Mouse (Mus musculus): Measurements from ENCODE around the gene Vmn1r53. TPM values are rescaled to one million over a fixed set of nuclear protein-coding genes. Genes with fewer than 3 reads are reported as not detected.

The Vmn1r53 gene
- not detected for polyA plus RNA-seq (2017; shearing (Covaris generic))

GRCm38 (mm10) chr6:90224338-90224737 lies at the start of gene Vmn1r53:
Gene Vmn1r53 (minus strand): TSS chr6:90224438.

GRCm38 (mm10) chr6:90246000-90246399 lies 21.8 kb upstream of the Vmn1r53 start, which contains the start of gene Vmn1r54:
Gene Vmn1r54 (plus strand): TSS chr6:90246300.

GRCm38 (mm10) chr6:90202493-90202892 lies 21.7 kb downstream of the Vmn1r53 start, which contains the start of gene V1ra8:
Gene V1ra8 (plus strand): TSS chr6:90202793.

GRCm38 (mm10) chr6:90174508-90174907 lies 49.7 kb downstream of the Vmn1r53 start, which contains the start of gene Vmn1r52:
Gene Vmn1r52 (plus strand): TSS chr6:90174808.

Other genes with a start within 250 kb of the Vmn1r53 start
- not detected for gene Vmn1r47, start 208.3 kb downstream of the Vmn1r53 start, polyA plus RNA-seq (2017; shearing (Covaris generic))
- not detected for gene Vmn1r48, start 187.6 kb downstream of the Vmn1r53 start, polyA plus RNA-seq (2017; shearing (Covaris generic))
- 0.22 TPM for gene Vmn1r49, start 145.9 kb downstream of the Vmn1r53 start, polyA plus RNA-seq (2017; shearing (Covaris generic))
- gene Vmn1r50, start 123.0 kb downstream of the Vmn1r53 start, polyA plus RNA-seq (2017; shearing (Covaris generic)): not detected
- gene Vmn1r51, start 101.8 kb downstream of the Vmn1r53 start, polyA plus RNA-seq (2017; shearing (Covaris generic)): not detected
- gene Vmn1r52, start 49.6 kb downstream of the Vmn1r53 start, polyA plus RNA-seq (2017; shearing (Covaris generic)): not detected
- gene V1ra8, start 21.6 kb downstream of the Vmn1r53 start, polyA plus RNA-seq (2017; shearing (Covaris generic)): not detected
- not detected for gene Vmn1r54, start 21.9 kb upstream of the Vmn1r53 start, polyA plus RNA-seq (2017; shearing (Covaris generic))
- gene BC048671, start 76.8 kb upstream of the Vmn1r53 start, polyA plus RNA-seq (2017; shearing (Covaris generic)): not detected
- not detected for gene Chst13, start 100.7 kb upstream of the Vmn1r53 start, polyA plus RNA-seq (2017; shearing (Covaris generic))
- not detected for gene Uroc1, start 108.8 kb upstream of the Vmn1r53 start, polyA plus RNA-seq (2017; shearing (Covaris generic))
- gene Zxdc, start 145.1 kb upstream of the Vmn1r53 start, polyA plus RNA-seq (2017; shearing (Covaris generic)): 31.0 TPM
- 0.24 TPM for gene Cfap100, start 204.4 kb upstream of the Vmn1r53 start, polyA plus RNA-seq (2017; shearing (Covaris generic))
- gene Klf15, start 238.1 kb upstream of the Vmn1r53 start, polyA plus RNA-seq (2017; shearing (Covaris generic)): not detected